Mouse (Mus musculus): Measurements from ENCODE around the gene Nckap1l. TPM values are rescaled to one million over a fixed set of nuclear protein-coding genes. Genes with fewer than 3 reads are reported as not detected.

The Nckap1l gene
- polyA plus RNA-seq, 1 experiment from 2014 or later: 3.6 TPM

DNA sequence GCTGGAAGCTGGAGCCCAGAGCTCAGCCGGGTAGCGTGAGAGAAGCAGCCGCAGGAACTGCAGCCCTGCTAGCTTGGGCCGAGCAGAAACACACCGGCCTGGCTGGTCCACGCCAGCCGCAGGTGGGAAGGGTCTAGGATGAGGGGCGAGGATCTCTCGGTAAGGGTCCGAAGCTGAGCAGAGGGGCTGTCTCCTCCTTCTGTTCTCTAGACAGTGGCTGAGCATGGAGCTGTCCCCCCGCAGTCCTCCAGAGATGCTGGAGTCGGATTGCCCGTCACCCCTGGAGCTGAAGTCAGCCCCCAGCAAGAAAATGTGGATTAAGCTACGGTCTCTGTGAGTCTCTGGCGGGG is 49.6 kb downstream of the Nckap1l start:
- peak overlapping the region; percentile 41 for H3K9ac ChIP-seq
- WGBS: 0% methylated on average over 15 of the region's 15 CpGs
- H3K27me3 ChIP-seq: peaks cover 56% of the 10 kb centered on the region
- peaks cover 3% of the 10 kb centered on the region; the same call in 1 of the 2 replicates for H3K4me1 ChIP-seq
- ATAC-seq (ENCODE audit: borderline replicate concordance, extremely low read depth, low FRiP score, low TSS enrichment): no peak; the same call in none of the 2 replicates
- peak overlapping the region; percentile 98 for H3K4me2 ChIP-seq
- peak overlapping the region; percentile 51 for H3K4me3 ChIP-seq
- H3K27ac ChIP-seq: no peak overlapping the region
- H3K36me3 ChIP-seq: no peaks in the 10 kb centered on the region
- no peaks in the 10 kb centered on the region for H3K9me3 ChIP-seq

DNA sequence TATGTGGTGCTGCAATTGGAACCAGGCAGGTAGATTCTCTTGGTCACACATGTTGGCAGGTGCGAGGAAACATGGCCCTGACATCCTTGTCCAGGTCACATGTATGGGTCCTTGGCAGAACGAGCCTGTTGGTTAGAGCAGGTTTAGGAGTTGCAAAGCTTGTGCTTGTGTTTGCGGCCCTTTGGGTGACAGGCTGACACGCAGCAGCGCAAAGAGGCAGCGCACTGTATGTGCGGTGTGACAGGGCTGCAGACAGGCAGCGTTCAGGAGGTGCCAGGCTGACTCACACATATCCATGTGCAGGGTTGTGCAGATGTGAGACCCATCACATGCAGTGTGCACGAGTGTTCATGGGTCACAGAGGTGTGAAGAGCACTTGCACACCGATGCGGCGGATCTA is 50.1 kb downstream of the Nckap1l start:
- Histone ChIP-seq H3K4me1 (peaks cover 3% of the 10 kb centered on the region; the same call in 1 of the 2 replicates), H3K4me3 (peak overlapping the region; percentile 51), H3K4me2 (peak overlapping the region; percentile 98), H3K36me3 (no peaks in the 10 kb centered on the region), H3K27ac (no peak overlapping the region), H3K9me3 (no peaks in the 10 kb centered on the region), H3K27me3 (peaks cover 56% of the 10 kb centered on the region), H3K9ac (no peak overlapping the region)
- 0 out of 2 replicates have a peak, but pooled peaks have one; percentile 24 for ATAC-seq (ENCODE audit: borderline replicate concordance, extremely low read depth, low FRiP score, low TSS enrichment)
- WGBS: 49% methylated on average over 12 of the region's 12 CpGs

DNA sequence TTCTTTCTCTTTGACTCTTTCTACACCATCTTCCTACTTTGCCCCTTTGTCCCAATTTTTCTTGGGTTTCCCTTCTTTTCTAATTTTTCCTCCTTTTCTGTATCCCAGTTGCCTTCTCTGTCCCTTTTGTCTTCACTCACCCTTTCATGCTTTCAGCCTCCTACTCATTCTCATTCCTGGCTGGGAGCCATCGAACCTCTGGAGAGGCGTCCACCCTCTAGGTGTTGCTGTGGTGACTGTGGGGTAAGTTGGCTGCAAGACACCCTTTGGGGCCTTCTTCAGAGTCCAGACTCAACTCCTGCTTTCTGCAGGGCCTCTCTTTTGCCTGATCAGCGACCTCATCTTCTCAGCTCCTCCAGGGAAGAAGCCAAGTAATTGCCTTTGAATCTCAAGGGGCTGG is 55.7 kb downstream of the Nckap1l start:
- no peak overlapping the region for H3K9ac ChIP-seq
- ATAC-seq (ENCODE audit: borderline replicate concordance, extremely low read depth, low FRiP score, low TSS enrichment): no peak
- no peak overlapping the region for H3K4me3 ChIP-seq
- no peak overlapping the region for H3K4me2 ChIP-seq
- no peaks in the 10 kb centered on the region for H3K36me3 ChIP-seq
- H3K27me3 ChIP-seq: peaks cover 36% of the 10 kb centered on the region
- no peak overlapping the region for H3K27ac ChIP-seq
- peaks cover 11% of the 10 kb centered on the region for H3K4me1 ChIP-seq
- WGBS: 43% methylated on average over 3 of the region's 3 CpGs
- no peaks in the 10 kb centered on the region for H3K9me3 ChIP-seq

DNA sequence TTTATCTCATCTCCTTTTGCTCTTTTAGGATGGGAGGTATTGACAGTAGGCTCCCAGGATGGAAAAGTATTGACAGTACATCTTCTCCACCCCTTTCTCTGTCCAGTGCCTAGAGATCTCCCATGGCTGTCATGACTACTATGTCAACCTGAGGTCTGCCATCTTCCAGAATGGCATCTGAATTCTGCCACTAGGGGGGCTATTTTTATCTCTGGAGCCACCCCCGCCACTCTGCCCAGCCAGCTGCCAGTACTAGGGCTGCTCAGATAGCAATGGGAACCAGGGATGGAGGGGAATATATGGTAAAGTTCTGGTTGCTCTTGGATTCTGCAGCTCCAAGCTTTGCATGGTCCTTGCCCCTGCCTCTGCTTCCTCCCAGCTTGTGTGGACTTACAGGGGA is 58.1 kb downstream of the Nckap1l start:
- H3K4me3 ChIP-seq: no peak overlapping the region
- no peak for ATAC-seq (ENCODE audit: borderline replicate concordance, extremely low read depth, low FRiP score, low TSS enrichment)
- no peak overlapping the region for H3K4me2 ChIP-seq
- 31% methylated on average over 1 of the region's 1 CpGs for WGBS
- H3K36me3 ChIP-seq: no peaks in the 10 kb centered on the region
- H3K27me3 ChIP-seq: peaks cover 17% of the 10 kb centered on the region; the same call in 1 of the 2 replicates
- peaks cover 18% of the 10 kb centered on the region for H3K4me1 ChIP-seq
- H3K9ac ChIP-seq: no peak overlapping the region
- no peaks in the 10 kb centered on the region for H3K9me3 ChIP-seq
- H3K27ac ChIP-seq: no peak overlapping the region

DNA sequence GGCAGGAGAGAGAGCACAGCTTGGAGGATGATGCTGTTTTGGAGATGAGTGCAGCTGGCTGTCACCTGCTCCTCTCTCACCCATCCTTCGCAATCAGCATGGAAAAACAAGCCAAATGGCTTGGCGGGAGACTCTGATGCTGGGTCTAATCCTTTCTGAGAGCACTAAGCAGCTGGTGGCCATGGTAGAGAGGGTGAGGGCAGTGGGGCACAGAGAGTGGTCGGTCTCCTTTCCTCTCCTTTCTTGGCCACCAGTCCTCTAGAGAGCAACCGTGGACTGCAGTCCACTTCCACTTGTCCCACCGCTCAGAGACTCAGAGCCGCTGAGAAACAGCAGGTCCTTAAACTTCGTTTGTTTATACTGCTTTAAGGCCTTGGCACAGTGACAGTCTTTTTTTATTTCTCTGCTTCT is 60.0 kb downstream of the Nckap1l start:
- no peaks in the 10 kb centered on the region for H3K9me3 ChIP-seq
- WGBS: 6% methylated on average over 7 of the region's 7 CpGs
- peak overlapping the region; percentile 63 for H3K4me2 ChIP-seq
- H3K36me3 ChIP-seq: no peaks in the 10 kb centered on the region
- H3K4me1 ChIP-seq: peaks cover 18% of the 10 kb centered on the region
- H3K4me3 ChIP-seq: peak overlapping the region; percentile 37
- peak overlapping the region; percentile 41; the same call in 1 of the 2 replicates for H3K27ac ChIP-seq
- peaks cover 17% of the 10 kb centered on the region; the same call in 1 of the 2 replicates for H3K27me3 ChIP-seq
- peak; percentile 67; the same call in 1 of the 2 replicates for ATAC-seq (ENCODE audit: borderline replicate concordance, extremely low read depth, low FRiP score, low TSS enrichment)
- H3K9ac ChIP-seq: peak overlapping the region; percentile 16; the same call in 1 of the 2 replicates

DNA sequence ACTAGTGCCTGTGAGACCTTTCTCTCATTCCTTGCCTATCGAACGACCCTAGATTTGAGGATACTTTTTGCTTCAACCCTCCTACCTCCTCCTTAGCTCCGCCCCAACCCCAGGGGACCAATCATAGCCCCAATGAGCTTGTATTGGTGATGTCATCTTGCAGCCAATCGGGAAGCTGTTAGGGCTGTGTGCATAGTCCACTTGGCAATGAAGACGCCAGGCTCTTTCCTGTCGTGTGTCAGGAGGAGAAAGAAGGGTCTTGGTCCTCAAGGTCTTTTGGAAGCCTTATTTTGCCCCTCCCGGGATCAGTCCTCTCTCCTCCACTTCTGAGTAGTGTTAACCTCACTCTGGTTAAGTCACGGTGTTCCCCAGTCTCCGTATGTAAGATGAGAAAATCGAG is 60.5 kb downstream of the Nckap1l start:
- ATAC-seq (ENCODE audit: borderline replicate concordance, extremely low read depth, low FRiP score, low TSS enrichment): peak; percentile 95
- Histone ChIP-seq H3K4me3 (peak overlapping the region; percentile 37), H3K27ac (peak overlapping the region; percentile 41; the same call in 1 of the 2 replicates), H3K27me3 (peaks cover 17% of the 10 kb centered on the region; the same call in 1 of the 2 replicates), H3K9ac (no peak overlapping the region), H3K4me2 (peak overlapping the region; percentile 63), H3K9me3 (no peaks in the 10 kb centered on the region), H3K4me1 (peaks cover 18% of the 10 kb centered on the region), H3K36me3 (no peaks in the 10 kb centered on the region)
- WGBS: 3% methylated on average over 10 of the region's 10 CpGs

DNA sequence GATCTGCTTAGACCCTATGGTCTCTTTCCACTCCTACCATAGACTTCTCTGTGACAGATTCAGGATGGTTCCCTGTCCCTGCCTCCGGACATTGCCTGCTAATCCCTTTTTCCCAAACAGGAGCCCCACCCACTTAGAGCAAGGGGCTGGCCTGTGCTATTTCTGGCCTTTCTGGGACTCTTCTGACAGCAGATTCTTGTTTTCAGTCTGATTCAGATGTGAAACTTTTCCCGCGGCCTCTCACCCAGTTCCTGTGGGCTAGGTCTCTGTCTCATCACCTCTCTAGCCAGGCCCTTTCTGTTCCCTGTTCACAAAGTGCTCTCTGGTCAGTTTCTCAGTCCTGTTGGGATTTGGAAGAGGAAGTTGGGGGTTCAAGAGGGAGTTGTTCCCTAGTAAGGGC is 61.3 kb downstream of the Nckap1l start:
- no peaks in the 10 kb centered on the region for H3K36me3 ChIP-seq
- H3K9ac ChIP-seq: no peak overlapping the region
- H3K9me3 ChIP-seq: no peaks in the 10 kb centered on the region
- no peak overlapping the region for H3K27ac ChIP-seq
- peaks cover 18% of the 10 kb centered on the region for H3K4me1 ChIP-seq
- peaks cover 17% of the 10 kb centered on the region; the same call in 1 of the 2 replicates for H3K27me3 ChIP-seq
- ATAC-seq (ENCODE audit: borderline replicate concordance, extremely low read depth, low FRiP score, low TSS enrichment): no peak
- 34% methylated on average over 3 of the region's 3 CpGs for WGBS
- H3K4me2 ChIP-seq: peak overlapping the region; percentile 63
- H3K4me3 ChIP-seq: no peak overlapping the region

DNA sequence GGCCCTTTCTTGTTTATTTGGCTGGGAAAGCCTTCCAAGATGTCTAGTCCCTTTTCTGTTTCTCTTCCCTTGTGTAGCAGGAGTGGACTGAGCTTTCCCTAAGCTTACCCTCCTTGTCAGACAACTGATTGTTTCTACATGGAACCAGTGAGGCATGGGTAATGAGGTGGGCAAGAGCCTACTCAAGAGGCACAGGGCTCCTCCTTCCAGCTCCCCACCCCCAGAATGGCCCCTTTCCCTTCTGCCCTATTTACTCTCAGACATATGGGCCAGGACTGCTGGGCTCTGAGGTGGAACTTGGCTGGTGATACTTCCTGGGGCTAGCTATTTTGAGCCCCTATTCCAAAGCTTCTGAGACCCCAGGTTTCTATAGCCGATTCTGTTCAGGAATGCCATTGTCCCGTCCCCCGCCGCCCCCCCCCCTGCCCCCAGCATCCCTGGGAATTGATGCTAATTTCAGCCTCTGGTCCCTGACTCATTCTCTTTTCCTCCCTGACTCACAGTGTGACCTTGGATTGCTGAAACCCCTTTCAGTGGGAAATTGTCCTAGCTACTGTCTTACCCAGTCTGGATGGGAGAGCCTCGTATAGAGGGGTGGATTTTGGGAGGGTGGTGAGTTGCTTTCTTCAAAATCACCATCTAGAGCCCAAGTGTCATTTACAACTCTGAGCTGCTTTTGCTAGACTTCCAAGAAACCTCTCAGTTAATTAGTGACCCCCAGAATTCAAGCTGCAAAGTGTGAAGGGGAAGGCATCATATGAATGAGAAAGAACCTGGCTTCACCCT is 65.2 kb downstream of the Nckap1l start:
- Histone ChIP-seq H3K4me2 (no peak overlapping the region), H3K9me3 (no peaks in the 10 kb centered on the region), H3K27ac (no peak overlapping the region), H3K9ac (no peak overlapping the region), H3K4me1 (peaks cover 13% of the 10 kb centered on the region; the same call in 1 of the 2 replicates), H3K4me3 (no peak overlapping the region), H3K36me3 (no peaks in the 10 kb centered on the region), H3K27me3 (no peaks in the 10 kb centered on the region)
- no peak for ATAC-seq (ENCODE audit: borderline replicate concordance, extremely low read depth, low FRiP score, low TSS enrichment)
- 18% methylated on average over 5 of the region's 5 CpGs for WGBS

DNA sequence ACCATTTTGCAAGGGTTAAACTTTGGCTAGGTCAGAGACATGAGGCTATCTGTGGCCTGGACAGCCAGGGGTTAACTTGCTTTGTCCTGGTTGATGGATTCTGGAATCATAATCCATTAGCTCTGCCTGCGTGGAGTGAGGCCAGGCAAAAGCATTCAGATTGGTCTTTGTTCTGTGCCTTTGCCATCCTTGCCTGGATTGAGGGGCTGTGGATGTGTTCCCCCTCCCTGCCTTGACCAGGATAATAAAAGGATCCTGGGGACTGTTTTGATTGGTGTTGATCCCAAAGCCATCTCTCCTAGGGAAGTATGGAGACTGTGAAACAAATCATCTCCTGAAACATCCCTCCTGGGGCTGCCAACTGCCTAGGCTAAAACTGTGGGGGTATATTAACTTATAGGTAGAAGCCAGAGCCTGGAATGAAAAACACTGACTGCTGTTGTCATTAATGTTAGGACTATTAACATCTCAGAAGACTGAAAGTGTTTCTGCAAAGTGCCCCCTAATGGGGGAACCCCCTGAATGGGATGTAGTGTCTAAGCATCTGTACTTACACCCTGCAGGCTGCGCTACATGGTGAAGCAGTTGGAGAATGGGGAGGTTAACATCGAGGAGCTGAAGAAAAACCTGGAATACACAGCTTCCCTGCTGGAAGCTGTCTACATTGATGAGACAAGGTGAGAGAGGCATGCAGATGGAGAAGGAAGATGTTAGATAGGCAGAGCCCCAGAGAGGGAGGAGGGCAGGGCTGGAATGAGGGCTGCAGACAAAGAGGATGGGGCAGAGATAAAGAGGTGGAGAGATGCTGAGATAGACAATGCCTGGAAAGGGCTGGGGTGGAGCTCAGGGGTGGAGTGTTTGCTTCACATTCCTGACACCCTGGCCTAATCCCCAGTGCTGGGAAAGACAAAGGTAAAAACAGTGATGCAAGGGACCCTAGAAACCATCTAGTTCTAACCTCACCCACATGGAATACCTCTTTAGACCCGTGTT is 66.1 kb downstream of the Nckap1l start:
- H3K4me2 ChIP-seq: no peak overlapping the region
- no peaks in the 10 kb centered on the region for H3K36me3 ChIP-seq
- H3K27me3 ChIP-seq: no peaks in the 10 kb centered on the region
- no peak overlapping the region for H3K27ac ChIP-seq
- 31% methylated on average over 4 of the region's 4 CpGs for WGBS
- H3K9me3 ChIP-seq: no peaks in the 10 kb centered on the region
- no peak overlapping the region for H3K9ac ChIP-seq
- H3K4me1 ChIP-seq: peaks cover 5% of the 10 kb centered on the region; the same call in 1 of the 2 replicates
- H3K4me3 ChIP-seq: no peak overlapping the region
- no peak for ATAC-seq (ENCODE audit: borderline replicate concordance, extremely low read depth, low FRiP score, low TSS enrichment)

DNA sequence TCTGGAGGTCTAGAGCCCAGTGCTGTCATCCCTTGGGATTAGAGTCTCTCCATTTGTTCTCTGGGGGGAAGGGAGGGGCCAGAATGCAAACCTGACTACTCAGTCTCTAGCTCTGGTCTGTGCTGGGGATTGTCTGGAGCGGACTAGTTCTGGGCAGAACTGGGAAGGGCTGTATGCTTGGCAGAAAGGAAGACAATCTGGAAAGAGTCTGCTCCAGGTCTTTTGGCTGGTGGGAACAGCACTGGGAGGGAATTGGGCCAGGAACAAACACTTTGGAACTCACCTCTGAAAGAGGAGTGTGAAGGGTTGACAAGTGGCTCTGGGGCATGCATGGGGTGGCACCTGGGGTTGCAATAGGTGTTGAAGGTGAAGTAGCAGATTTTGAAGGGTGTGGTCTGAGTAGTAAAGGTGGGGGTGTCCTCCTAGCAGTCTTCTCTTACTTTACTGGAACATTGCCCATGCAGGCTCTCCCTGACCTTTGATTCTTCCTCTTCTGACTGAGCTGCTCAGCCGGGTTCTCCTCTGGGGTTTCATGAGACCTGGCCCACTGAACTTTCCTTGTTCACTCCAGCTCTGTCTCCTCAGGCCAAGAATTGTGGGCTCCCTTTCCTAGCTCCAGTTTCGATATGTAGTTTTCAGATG is 69.0 kb downstream of the Nckap1l start:
- Histone ChIP-seq H3K27me3 (no peaks in the 10 kb centered on the region), H3K9ac (no peak overlapping the region), H3K4me1 (no peaks in the 10 kb centered on the region), H3K4me3 (no peak overlapping the region), H3K9me3 (no peaks in the 10 kb centered on the region), H3K36me3 (no peaks in the 10 kb centered on the region), H3K4me2 (no peak overlapping the region), H3K27ac (no peak overlapping the region)
- WGBS: 59% methylated on average over 3 of the region's 3 CpGs
- peak; percentile 64 for ATAC-seq (ENCODE audit: borderline replicate concordance, extremely low read depth, low FRiP score, low TSS enrichment)

DNA sequence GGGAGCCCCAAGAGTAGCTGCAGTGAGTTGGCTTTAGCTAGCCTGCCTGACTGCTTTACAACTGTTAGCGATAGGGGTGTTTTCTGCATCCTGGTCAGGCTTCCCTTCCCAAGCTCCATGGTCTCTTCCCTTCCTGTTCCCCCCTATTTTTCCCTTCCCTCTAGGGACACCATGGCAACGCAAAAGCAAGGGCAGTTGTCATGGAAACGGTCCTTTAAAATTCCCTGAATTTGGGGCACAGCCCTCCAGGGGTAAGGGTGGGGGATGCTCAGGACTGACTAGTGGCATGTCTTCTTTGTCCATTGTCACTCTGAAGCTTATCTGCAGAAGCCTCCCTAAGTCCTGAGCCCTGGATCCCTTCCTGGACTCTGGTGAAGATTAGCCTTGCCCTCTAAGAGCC is 69.6 kb downstream of the Nckap1l start:
- H3K27me3 ChIP-seq: no peaks in the 10 kb centered on the region
- no peak overlapping the region for H3K4me3 ChIP-seq
- ATAC-seq (ENCODE audit: borderline replicate concordance, extremely low read depth, low FRiP score, low TSS enrichment): no peak
- no peak overlapping the region for H3K27ac ChIP-seq
- no peak overlapping the region for H3K9ac ChIP-seq
- 74% methylated on average over 3 of the region's 3 CpGs for WGBS
- H3K9me3 ChIP-seq: no peaks in the 10 kb centered on the region
- no peaks in the 10 kb centered on the region for H3K4me1 ChIP-seq
- no peak overlapping the region for H3K4me2 ChIP-seq
- no peaks in the 10 kb centered on the region for H3K36me3 ChIP-seq
